Mouse (Mus musculus) yolk sac, embryonic 10.5 days (tissue): ENCODE results near the gene Ms4a6c.
"Not testable (repeated sequence)": the region's sequence is repeated elsewhere in the genome, so short reads cannot be mapped to it uniquely, and the experiment has no call there.

Experiments used
- DNase-seq: peaks from one replicate; pipeline ENCODE4 v3.0.0-alpha.2; 2017; ENCODE audit warnings: low spot score

Ms4a6c gene

DNA sequence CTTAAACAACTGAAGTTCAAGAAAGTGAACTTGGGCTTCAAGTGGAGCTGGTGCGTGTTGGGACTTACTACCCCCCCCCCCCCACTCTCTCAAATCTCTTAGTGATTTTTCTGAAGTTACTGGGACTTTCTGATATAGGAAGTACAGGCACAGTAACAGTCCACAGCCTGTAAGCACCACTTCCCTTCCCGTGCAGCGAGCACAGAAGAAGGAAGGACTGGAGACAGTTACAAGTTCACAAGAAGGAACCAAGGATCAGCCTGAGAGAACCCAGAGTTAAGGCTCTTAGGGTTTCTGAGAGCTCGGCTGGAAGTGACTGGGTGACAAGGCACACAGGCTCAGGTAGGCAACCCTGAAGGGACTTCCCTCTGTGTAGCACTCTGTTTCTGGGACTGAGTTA lies at the start of gene Ms4a6c:
TSS of gene Ms4a6c (plus strand) at position 152 of the 400 bp plus-strand sequence.
- not testable (repeated sequence) for DNase-seq

DNA sequence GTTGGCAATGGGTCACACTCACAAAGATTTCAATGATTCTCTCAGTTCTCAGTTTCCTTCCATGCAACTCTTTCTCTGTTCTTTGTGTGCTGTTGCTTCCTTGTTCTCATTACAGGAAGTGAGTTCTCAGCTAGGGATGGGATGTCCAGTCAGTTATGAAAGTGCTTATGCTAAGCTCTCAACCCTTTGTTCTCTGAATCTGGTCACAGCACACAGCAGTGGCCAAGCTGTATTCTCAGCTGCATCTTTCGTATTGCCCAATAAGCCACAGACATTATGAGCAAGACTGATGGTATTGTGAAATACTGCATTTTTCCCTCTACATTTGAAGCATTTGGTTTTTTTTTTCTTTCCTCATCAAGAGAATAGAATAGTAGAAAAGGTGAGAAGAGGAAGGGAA lies 38.0 kb upstream of the Ms4a6c start:
- not testable (repeated sequence) for DNase-seq

DNA sequence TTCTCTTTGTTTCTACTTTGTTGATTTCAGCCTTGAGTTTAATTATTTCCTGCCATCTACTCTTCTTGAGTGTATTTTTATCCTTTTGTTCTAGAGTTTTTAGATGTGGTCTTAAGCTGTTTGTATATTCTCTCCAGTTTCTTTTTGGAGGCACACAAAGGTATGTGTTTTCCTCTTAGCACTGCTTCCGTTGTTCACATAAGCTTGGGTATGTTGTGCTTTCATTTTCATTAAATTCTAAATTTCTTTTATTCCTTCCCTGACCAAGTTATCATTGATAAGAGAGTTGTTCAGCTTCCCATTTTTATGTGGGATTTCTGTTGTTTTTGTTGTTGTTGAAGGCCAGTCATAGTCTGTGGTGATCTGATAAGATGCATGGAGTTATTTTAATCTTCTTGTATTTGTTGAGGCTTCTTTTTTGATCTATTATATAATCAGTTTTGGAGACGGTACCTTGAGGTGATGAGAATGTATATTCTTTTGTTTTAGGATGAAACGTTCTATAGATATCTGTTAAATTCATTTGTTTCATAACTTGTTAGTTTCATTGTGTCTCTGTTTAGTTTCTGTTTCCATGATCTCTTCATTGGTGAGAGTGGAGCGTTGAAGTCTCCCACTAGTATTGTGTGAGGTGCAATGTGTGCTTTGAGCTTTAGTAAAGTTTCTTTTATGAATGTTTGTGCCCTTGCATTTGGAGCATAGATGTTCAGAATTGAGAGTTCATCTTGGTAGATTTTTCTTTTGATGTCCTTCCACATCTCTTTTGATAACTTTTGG lies 33.9 kb upstream of the Ms4a6c start:
- no peak for DNase-seq

DNA sequence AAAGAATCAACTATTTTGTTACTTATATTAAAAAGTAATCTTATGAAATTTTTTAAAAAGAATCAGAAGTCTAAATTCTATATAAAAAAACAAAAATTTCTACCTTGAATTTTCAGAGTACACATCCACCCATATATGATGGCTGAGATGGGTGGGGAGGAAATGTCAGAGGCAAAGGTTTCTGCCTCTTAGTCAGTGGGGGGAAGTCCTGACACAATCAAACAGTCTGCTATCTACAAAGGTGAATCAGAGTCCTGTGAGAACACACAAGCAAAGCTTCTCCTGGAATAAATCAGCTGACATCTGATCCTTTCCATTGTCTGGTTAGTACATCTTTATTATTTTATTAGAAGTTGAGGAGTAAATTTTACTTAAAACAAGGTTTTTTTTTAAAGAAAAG lies 25.8 kb upstream of the Ms4a6c start, which contains the start of gene Ms4a4b:
TSS of gene Ms4a4b (plus strand) at position 216 of the 400 bp plus-strand sequence.
- no peak for DNase-seq

DNA sequence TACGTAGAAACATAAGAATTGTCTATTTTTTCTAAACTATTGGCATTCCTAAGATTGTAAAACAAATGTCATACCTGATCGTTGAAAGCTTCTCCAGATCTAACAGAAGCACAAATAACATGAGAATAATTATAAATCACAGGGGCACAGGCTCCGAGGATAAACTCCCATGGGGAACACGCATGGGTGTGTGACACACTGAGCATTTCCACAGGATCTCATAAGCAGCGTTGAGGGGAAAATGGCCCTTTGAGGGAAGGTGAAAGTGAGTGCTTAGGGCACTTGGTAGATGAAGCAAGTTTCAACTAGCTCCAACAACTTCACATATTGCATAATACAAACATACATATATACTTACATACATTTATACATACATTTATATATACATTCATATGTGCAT lies 25.2 kb upstream of the Ms4a6c start:
- DNase-seq = no peak

DNA sequence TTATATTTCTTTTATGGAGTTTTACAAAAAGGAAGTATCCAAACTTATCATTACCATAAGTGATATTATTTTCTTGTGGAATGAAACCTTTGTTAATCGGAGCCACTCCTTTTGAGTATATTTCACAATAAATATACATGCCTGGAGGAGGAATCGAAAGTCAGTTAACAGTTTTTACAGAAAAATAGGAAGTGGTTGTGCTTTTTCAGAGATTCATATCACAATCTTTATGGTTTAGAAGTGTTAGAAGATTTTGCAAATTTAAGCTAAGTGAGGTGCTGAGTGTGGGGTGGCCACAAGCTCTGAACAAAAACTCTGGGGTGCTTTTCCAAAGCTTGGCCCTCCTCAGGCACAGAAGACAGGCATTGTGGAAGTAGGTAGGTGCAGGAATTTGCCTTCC lies 21.9 kb upstream of the Ms4a6c start:
- DNase-seq = no peak

DNA sequence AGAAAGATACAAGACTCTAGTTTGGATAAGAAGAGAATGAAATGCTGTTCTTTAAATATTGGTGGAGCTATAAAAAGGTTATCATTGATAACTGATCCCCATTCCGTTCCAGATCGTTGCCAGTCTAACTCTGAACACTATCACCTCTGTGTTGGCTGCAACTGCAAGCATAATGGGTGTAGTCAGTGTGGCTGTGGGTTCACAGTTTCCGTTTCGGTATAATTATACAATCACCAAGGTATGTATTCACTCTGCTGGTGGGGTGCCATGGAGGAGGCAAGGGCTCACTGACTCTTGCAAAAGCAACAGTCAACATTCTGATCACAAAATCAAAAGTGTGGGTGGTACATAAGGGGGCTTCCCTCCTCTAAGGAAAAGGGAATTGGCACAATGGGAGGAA lies 10.1 kb upstream of the Ms4a6c start:
- not testable (repeated sequence) for DNase-seq

DNA sequence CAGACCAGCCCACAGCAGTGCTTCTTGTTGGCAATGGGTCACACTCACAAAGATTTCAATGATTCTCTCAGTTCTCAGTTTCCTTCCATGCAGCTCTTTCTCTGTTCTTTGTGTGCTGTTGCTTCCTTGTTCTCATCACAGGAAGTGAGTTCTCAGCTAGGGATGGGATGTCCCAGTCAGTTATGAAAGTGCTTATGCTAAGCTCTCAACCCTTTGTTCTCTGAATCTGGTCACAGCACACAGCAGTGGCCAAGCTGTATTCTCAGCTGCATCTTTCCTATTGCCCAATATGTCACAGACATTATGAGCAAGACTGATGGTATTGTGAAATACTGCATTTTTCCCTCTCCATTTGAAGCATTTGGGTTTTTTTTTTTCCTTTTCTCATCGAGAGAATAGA lies 4.4 kb upstream of the Ms4a6c start:
- DNase-seq = not testable (repeated sequence)

DNA sequence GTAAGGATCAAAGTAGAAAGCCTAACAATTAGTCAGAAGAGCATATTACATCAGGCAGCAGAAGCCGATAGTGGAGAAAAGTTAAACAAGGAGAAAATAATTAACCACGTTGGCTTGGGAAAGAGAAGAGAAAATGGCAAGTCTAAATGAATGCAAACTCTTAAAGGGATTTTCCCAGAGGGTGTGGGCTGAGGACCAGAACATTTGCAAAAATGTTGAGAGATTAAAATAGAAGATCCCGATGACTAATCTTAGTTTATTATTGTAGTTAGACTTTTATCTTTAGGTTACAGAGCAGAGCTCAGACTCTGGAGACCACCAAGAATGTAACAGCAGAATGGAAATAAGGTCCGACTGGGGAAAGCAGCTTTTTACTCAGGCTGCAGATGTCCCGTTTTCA lies 2.7 kb upstream of the Ms4a6c start:
- no peak for DNase-seq

DNA sequence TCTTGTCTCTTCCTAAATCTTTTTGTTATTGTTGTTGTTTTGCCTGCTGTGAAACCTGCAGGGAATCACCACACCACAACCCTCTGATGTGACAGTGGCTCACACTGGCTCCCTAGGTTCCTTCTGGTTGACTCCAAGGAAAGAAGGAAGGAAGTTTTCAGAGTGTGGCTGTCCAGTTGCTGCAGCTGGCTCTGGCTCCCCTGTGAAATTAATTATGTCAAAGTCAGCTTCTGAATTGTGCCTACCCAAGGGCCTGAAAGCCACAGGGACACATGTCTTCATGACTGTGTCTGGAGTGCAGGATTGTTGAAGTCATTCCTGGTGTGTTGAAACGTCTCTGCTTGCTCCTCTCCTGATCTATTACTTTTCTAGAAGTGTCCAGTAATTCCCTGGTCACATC lies 805 bp upstream of the Ms4a6c start:
- DNase-seq = not testable (repeated sequence)

DNA sequence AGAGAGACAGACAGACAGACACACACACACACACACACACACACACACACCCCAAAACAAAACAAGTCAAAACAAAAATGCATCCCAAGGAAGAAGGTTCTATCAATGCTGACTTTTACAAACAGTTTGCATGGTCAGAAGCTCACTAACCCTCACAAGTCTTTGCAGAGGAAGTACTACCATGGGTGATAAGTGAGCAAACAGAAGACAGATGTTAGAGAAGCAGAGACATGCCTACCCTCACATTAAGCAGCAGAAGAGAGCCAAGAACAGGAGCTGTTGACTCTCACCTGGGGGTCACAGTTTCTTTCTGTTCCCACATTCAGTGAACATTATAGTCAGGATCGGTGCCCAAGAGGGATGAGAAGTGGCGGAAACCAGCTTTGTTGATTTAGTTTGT lies 10.5 kb downstream of the Ms4a6c start:
- DNase-seq = no peak

DNA sequence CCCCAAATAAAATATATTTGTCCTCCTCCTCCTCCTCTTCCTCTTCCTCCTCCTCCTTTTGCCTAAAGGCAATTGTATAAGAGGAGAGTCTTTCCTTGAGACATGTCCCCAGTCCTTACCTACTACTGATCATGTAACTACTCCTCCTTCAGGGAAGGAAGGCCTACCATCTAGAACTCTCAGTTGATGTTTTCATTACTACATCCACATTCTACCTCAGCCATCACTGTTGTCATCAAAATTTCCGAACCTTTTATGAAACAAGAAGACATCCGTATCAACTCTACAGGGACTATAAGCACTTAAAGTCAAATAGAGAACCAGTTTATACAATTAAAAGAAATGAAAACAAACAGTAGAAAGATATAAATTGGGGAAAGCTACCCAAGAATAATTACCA lies 13.5 kb downstream of the Ms4a6c start:
- no peak for DNase-seq

DNA sequence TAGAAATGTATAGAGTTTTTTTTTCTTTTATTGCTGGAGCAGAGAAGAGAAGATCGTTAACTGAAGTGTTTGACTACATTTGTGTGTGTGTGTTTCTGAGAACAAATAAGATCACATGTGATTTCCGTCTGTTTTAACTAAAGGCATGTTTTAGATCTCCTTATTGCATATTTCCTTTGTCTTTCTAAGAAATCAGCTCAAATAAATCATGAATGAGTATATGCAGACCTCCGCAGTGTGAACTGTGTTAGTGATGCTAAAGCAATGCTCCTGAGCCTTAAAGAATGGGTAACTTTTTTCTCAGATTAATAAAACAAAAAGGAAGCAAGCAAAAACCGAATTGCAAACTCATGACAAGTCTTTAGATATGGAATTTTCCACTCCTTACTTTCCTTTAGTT lies 14.8 kb downstream of the Ms4a6c start:
- DNase-seq = no peak

DNA sequence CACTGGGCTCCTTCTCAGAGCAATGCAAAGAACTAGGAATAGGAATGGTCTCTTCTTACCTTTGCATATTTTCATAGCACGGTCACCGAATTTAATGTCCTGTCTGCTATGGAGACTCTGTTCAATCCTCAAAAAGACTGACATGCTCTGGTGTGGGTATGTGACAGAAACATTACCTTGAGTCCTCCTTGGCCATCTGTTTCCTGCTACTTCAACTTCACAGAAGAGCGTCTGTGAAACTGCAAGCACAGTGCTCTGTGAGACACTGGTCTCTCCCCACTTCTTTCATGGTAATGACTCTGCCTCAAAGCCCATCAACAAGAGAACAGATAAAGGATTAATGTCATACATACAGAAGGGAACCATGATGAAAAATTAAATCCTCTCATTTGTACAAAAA lies 15.2 kb downstream of the Ms4a6c start:
- no peak for DNase-seq

DNA sequence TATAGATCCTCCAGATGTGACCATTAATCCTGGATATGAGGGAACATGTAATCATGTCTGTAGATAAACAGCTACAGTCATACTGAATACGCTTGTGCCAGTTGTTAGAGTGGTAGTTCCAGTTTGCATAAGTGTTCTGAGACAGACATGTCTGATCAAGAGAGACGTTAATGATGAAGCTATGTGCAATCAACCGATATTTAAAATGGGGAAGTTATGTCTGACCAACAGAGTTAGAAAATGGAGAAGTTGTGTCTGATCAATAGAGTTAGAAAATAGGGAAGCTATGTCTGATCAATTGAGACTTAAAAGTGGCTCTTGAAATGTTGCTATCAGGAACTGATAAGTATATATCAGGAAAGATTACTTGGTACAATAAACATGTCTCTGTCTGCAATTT lies 16.1 kb downstream of the Ms4a6c start:
- DNase-seq = no peak

DNA sequence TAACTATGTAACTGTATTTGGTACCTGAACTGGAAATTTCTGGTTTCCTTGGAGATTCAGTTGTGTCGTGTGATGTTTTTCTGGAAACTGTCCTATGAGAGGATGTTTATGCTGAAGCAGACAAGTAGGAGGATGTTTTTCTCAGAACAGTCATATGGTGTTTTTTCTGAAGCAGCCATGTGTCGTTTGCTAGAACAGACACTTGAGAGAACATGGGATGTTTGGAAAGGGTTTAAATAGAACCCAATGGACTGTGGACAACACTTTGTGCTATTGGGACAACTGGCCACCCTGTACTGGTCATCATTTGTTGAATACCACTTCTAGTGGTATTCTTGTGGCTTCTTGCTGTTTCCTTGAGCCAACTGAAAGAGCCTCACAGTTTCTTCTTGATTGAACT lies 16.6 kb downstream of the Ms4a6c start, which contains the start of gene Gm8369:
TSS of gene Gm8369 (plus strand) at position 193 of the 400 bp plus-strand sequence.
- DNase-seq = no peak

DNA sequence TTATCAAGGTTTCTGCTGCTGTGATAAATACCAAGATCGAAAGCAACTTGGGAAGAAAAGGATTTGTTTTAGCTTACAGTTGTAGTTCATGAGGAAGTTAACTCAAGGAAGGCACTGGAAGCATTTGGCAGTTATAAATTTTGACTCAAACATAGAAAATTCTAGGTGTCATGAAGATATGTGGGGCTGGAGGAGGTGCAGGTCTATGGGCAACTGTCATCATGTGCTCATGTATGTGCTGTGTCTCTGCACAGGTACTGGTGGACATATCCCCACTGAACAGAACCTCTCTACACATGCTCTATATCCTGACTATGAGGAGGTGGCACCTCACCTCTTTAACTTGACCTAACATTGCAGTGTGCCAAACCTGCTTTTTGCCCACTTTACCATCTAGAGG lies 17.4 kb downstream of the Ms4a6c start:
- no peak for DNase-seq

DNA sequence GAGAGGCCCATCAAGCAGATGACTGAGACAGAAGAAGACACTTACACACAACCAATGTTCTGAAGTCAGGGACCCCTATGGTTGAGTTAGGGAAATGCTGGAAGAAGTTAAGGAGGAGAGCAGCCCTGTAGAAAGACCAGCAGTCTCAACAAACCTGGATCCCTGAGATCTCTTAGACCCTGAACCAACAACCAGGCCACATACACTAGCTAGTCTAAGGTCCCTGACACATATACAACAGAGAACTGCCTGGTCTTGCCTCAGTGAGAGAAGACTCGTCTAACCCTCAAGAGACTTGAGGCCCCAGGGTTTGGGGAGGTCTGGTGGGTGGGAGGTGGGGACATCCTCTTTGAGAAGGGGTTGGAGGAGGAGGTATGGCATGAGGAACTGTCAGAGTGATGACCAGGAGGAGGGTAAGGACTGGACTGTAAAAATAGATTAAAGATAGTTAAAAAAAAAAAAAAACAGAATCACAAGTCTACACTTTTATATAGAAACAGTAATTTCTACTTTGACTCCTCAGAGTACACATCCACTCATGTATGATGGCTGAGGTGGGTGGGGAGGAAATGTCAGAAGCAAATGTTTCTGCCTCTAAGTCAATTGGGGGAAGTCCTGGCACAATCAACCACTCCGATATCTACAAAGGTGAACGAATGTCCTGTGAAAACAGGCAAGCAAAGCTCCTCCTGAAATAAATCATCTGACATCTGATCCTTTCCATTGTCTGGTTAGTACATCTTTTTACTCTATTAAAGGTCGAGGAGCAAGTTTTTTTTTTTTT lies 22.4 kb downstream of the Ms4a6c start:
- no peak for DNase-seq

DNA sequence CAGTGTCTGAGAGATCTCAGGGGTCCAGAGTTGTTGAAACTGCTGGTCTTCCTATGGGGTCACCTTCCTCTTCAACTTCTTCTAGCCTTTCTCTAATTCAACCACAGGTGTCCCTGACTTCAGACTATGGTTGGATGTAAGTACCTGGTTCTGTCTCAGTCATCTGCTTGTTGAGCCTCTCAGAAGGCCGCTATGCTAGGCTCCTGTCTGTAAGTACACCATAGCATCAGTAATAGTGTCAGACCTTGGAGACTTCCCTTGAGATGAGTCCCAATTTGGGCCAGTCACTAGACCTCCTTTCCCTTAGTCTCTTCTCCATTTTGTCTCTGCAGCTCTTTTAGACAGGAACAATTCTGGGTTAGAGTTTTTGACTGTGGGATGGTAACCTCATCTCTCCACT lies 23.5 kb downstream of the Ms4a6c start:
- DNase-seq = no peak

DNA sequence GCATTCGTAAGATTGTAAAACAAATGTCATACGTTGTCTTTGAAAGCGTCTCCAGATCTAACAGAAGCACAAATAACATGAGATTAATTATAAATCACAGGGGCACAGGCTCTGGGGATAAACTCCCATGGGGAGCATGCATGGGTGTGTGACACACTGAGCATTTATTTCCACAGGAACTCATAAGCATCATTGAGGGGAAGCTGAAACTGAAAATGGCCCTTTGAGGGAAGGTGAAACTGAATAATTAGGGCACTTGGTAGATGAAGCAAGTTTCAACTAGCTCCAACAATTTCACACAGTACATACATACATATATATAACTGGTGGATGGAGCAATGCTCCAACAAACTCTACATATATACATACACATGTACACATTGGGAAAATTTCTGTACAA lies 25.4 kb downstream of the Ms4a6c start:
- DNase-seq = no peak

DNA sequence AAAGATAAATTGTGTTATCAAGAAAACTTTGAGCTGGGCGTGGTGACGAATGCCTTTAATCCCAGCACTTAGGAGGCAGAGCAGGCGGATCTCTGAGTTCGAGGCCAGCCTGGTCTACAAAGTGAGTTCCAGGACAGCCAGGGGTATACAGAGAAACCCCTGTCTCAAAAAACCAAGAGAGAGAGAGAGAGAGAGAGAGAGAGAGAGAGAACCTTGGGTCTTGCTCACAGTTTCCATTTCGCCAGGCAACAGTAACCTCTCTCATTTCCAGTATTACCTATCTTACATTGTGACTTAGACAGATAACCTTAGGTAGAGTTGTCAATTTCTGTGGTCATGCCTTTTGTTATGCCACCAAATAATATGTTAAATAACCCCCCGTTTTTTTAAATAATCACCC lies 27.2 kb downstream of the Ms4a6c start:
- DNase-seq = no peak

DNA sequence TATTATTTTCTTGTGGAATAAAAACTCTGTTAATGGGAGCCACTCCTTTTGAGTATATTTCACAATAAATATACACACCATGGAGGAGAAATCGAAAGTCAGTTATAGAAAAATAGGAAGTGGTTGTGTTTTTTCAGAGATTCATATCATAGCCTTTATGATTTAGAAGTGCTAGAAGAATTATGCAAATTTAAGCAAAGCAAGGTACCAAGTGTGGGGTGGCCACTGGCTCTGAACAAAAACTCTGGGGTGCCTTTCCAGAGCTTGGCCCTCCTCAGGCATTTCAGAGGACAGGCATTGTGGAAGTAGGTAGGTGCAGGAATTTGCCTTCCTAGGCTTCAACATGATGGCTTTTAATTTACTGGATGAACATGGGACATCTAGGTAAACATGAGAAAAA lies 28.1 kb downstream of the Ms4a6c start:
- DNase-seq = not testable (repeated sequence)

DNA sequence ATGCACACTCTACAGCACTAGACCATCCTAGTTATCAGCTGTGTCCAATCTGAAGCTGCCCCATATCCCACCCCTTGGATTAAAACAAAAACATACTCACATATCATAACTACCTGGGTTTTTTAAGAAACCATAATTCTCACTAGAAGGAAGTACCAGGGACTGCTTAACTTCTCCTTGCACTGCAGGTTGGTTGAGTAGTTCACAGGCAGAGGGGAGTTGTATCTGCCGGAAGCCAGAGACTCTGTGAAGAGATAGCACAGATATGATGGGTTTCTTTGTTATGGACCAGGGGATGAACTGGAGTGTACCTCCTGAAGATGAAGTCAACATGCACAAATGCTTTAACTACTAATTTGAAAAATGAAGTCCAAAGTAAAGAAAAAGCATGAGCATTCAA lies 31.6 kb downstream of the Ms4a6c start:
- no peak for DNase-seq
